Mouse (Mus musculus): Measurements from ENCODE around the gene Apba1. TPM values are rescaled to one million over a fixed set of nuclear protein-coding genes. Genes with fewer than 3 reads are reported as not detected.

The Apba1 gene
- total RNA-seq, 2 experiments from 2014 or later: 239 to 266 TPM

DNA sequence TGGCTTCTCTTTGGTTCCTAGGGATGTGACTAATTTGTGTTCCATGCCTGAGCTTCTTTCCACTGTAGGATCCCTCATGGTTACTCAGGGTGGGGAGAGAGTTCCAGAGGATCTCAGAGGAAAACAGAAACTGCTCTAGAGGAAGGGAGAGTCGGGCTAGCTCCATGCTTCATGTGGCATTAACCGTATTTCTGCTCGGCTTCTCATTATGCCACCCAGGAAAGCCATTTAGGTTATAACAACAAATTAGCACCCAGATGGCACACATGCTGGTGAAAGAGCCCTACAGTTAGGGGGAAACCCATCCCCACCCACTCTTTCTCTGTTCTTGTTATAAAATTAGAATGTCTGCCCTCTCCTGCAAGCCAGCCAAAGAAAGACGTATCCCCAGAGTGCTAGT is 36.5 kb downstream of the Apba1 start:
- intact Hi-C loops (cut with DNase I): no loop called here
- DNase-seq (ENCODE audit: extremely low spot score in 1 of 2, low spot score in 2 of 2): peak in 1 of 2 experiments; percentile 26

GRCm38 (mm10) chr19:23801174-23801573 is 42.5 kb downstream of the Apba1 start:
- intact Hi-C loops (cut with DNase I): no loop called here
- no peak for DNase-seq (ENCODE audit: extremely low spot score in 1 of 2, low spot score in 2 of 2)

DNA sequence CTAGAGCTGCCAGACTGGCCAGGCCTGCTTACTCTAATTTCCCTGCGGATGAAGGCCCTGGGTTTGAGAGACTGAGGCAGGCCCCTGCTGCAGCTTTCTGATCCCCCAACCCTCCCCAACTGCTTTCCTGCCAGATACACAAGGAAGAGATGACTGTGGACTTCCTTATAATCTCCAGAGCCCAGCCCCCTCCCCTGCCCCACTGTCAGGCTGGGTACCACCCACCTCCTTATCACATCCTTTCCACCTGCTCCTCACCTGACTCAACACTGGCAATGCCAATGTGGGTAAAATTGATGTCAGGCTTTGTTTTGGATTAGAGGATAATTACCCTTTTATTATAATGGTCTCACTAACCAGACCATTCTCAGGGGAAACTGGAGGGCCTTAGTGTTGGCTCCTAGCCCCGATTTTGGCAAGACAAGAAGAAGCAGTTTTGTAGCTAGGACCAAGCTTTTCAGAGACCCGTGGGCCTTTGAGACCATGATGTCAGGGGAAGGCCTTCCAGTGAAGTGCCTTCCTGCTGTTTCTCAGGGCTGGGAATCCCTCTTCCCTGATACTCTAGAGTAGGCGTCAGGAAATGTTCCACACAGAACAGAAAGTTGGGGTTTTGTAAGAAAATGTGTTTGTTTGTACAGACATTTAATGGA is 44.7 kb downstream of the Apba1 start:
- intact Hi-C loops (cut with DNase I): no loop called here
- no peak for DNase-seq (ENCODE audit: extremely low spot score in 1 of 2, low spot score in 2 of 2)

DNA sequence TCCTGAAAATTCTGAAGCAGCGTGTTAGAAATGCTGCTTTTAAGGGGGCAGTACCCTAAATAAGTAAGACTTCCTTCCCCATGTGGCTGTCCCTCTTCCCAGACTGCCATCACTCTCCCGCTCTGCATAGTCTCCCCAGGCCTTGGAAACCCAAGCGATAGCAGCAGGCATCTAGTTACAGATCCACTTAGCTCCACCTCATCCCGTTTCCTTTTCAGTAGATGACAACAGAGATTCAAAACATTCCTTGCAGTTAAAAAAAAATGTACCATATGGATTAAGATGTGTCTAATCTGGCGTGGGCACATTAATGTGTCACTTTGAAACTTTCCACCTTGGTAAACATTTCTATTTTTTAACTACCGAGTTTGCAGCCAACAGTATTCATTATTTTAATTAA is 48.1 kb downstream of the Apba1 start:
- intact Hi-C loops (cut with DNase I): no loop called here
- DNase-seq (ENCODE audit: extremely low spot score in 1 of 2, low spot score in 2 of 2): no peak

DNA sequence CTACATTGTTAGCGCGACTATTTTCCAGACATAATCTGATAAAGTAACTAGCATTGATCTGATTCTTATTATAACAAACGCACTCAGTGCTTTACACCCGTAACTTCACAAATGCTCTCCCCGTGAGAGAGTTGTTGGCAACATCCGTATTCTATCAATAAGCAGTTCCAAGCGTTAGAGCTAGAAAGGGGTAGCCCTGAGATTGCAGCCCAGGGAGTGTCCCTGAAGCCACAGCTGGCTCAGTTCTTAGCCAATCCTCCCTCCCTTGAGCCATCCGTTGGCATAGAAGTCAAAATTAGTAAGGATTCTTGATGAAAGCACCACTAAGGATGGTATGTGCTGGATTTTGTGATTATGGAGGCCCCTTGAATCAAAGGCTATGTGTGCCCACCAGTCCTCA is 48.7 kb downstream of the Apba1 start:
- intact Hi-C loops (cut with DNase I): no loop called here
- DNase-seq (ENCODE audit: extremely low spot score in 1 of 2, low spot score in 2 of 2): no peak

DNA sequence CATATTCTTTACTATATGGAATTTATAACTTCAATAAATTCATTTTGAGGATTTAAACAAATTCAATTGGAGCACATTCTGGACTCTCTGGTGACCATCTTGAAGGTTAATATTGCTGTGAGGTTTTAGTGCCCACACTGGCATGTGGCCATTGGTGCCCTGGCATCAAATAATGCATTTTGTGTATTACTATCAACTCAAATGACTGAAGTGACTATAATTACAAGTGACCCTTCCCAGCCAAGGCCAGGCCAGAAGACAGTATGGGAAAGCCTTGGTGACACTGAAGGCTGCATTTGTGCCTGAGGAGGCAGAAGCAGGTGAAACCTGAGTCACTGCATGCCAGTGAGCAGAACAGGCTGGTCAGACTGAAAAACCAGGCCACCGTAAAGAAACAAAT is 50.5 kb downstream of the Apba1 start:
- DNase-seq (ENCODE audit: extremely low spot score in 1 of 2, low spot score in 2 of 2): no peak
- intact Hi-C loops (cut with DNase I): no loop called here

DNA sequence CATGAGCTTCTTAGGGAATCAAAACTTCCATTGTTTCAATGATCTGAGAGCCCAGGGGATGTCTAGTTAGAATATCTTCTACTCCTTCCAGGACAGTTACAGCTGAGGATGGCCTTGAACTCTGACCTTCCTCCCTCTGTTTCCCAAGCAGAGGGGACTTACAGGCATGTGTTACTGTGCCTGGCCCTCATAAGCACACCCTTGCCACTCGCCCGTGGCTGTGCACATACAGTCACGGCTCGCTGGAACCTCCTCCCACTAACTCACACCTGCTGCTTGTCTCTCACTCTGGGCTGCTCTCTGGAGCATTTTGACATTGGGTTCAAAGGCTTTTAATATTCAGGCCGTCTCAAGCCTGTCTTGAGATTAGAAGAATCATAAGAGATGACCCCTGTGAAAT is 51.8 kb downstream of the Apba1 start:
- intact Hi-C loops (cut with DNase I): no loop called here
- no peak for DNase-seq (ENCODE audit: extremely low spot score in 1 of 2, low spot score in 2 of 2)

- DNase-seq (ENCODE audit: extremely low spot score in 1 of 2, low spot score in 2 of 2): no peak
- intact Hi-C loops (cut with DNase I): no loop called here
These were observed 52.3 kb downstream of the Apba1 start for GRCm38 (mm10) chr19:23810976-23811375.

DNA sequence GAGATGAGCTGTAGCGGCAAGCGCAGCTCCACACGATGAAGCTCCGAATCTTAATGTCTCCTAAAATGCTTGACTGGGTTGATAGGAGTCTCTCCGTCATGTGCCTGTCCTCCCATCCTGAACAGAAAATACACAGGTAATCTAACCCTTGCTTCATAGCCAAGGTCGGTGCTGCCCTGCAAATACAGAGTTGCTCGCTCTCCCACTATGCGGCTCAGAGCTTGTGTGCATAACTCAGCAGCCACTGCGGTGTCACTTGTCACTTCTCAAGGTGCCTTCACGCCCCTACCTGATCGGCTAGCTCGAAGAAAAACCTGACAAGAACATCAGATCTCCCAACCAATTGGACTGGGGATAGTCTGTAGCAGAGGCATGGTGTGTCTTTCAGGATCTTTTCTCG is 58.1 kb downstream of the Apba1 start:
- intact Hi-C loops (cut with DNase I): no loop called here
- no peak for DNase-seq (ENCODE audit: extremely low spot score in 1 of 2, low spot score in 2 of 2)

GRCm38 (mm10) chr19:23817196-23817595 is 58.5 kb downstream of the Apba1 start:
- intact Hi-C loops (cut with DNase I): no loop called here
- no peak for DNase-seq (ENCODE audit: extremely low spot score in 1 of 2, low spot score in 2 of 2)

GRCm38 (mm10) chr19:23819882-23820281 is 61.2 kb downstream of the Apba1 start:
- no peak for DNase-seq (ENCODE audit: extremely low spot score in 1 of 2, low spot score in 2 of 2)
- intact Hi-C loops (cut with DNase I): no loop called here

- no peak for DNase-seq (ENCODE audit: extremely low spot score in 1 of 2, low spot score in 2 of 2)
- intact Hi-C loops (cut with DNase I): no loop called here
These were observed 63.8 kb downstream of the Apba1 start for GRCm38 (mm10) chr19:23822497-23822896.

GRCm38 (mm10) chr19:23823533-23823932 is 64.8 kb downstream of the Apba1 start:
- intact Hi-C loops (cut with DNase I): no loop called here
- DNase-seq (ENCODE audit: extremely low spot score in 1 of 2, low spot score in 2 of 2): no peak

DNA sequence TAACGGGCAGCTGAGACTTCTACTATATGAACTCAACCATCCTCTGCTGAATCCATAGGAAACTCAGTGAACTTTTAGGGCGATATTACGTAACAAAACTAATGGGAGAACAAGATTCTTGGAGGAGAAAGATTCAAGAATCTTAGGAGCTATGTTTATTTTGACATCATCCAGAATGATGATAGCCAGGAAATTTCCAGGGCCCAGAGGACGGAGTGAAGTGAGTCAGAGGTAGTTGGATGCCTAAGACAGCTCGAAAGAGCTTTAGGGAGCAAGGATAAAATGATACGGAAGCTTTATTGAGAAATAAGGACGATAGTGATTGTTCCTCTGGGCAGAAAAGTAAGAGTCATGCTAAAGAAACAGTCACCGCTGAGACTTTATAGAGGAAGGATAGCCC is 67.6 kb downstream of the Apba1 start:
- intact Hi-C loops (cut with DNase I): loop anchor here (5.0 kb wide), 1 partner anchor 64 kb away; no protein-coding TSS in a partner anchor
- no peak for DNase-seq (ENCODE audit: extremely low spot score in 1 of 2, low spot score in 2 of 2)

GRCm38 (mm10) chr19:23830761-23831160 is 72.1 kb downstream of the Apba1 start:
- DNase-seq (ENCODE audit: extremely low spot score in 1 of 2, low spot score in 2 of 2): no peak
- intact Hi-C loops (cut with DNase I): no loop called here

- intact Hi-C loops (cut with DNase I): no loop called here
- DNase-seq (ENCODE audit: extremely low spot score in 1 of 2, low spot score in 2 of 2): peak in 1 of 2 experiments; percentile 50
These were observed 75.3 kb downstream of the Apba1 start for GRCm38 (mm10) chr19:23833685-23834682.

- DNase-seq (ENCODE audit: extremely low spot score in 1 of 2, low spot score in 2 of 2): peak in 1 of 2 experiments; percentile 50
- intact Hi-C loops (cut with DNase I): no loop called here
These were observed 76.0 kb downstream of the Apba1 start for GRCm38 (mm10) chr19:23834721-23835120.

DNA sequence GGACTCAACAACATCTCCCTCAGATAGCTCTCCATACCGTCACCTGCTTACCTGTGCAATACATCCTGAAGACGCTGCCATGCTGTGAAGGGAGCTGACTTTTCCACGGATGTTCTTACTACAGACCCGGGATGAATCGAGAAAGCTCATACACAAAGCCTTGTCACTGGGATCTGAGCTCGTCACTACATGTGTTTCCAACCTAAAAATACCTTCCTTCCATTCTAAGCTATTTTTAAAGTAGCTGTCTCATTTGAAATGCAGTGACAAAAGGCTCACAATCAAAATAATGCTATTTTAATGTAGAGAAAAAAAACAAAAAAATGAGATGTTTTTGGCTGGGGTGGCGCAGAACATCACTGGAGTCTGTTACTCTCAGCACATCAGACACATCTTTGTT is 97.1 kb downstream of the Apba1 start:
- intact Hi-C loops (cut with DNase I): no loop called here
- DNase-seq (ENCODE audit: extremely low spot score in 1 of 2, low spot score in 2 of 2): no peak

- no peak for DNase-seq (ENCODE audit: extremely low spot score in 1 of 2, low spot score in 2 of 2)
- intact Hi-C loops (cut with DNase I): no loop called here
These were observed 99.4 kb downstream of the Apba1 start for GRCm38 (mm10) chr19:23858091-23858490.

- DNase-seq (ENCODE audit: extremely low spot score in 1 of 2, low spot score in 2 of 2): no peak
- intact Hi-C loops (cut with DNase I): no loop called here
These were observed 100.1 kb downstream of the Apba1 start for GRCm38 (mm10) chr19:23858781-23859180.

Measured in left cerebral cortex, postnatal 10 days (tissue).